Mouse (Mus musculus) bone marrow macrophage, adult 2 months (primary cell): Measurements from ENCODE around the gene Natd1.

ENCODE experiments used
- CTCF ChIP-seq: IDR thresholded peaks from 2 replicates; pipeline ENCODE4 v1.5.1; 2012; ENCODE audit warnings: low read depth, mild to moderate bottlenecking, low read length, moderate library complexity
- POLR2A ChIP-seq: IDR thresholded peaks from 2 replicates; pipeline ENCODE4 v1.6.1; 2012; ENCODE audit warnings: mild to moderate bottlenecking, low read depth, low read length, borderline replicate concordance

DNA sequence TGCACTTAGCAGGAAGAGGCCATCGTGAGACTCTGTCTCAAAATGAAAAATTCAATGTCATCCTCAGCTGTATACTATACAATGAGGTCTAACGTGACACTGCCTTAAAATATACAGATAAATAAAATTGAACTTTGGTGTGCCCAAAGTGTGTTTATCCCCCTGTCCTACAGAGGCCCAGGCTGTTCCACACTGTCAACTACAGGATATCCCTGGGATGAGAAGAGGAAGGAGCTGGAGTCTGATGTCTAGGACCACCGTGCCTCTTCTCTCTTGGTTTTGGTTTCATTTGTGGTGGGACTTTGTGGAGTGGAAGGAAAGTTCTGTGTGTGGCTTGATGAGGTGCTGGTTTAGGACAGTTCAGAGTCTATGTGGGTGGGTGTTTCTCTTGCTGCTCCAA lies 23.1 kb upstream of the Natd1 start:
- no peak for TF ChIP-seq POLR2A
- TF ChIP-seq CTCF, result no peak
